Mouse (Mus musculus) cerebellum, adult 2 months (tissue): ENCODE measurements at regions not wholly inside any gene's neighbourhood (a gene's known extent, or its start where the extent isn't known, plus 50 kb on each side); places are given as distances from the start of the nearest gene placed in this dataset.

ENCODE experiments used
- CTCF ChIP-seq: fragments of 200-500 bp; IDR thresholded peaks from 2 replicates; pipeline ENCODE4 v1.5.1; 2011; ENCODE audit warnings: low read depth, mild to moderate bottlenecking, control low read depth, low read length, moderate library complexity, borderline replicate concordance; ENCODE audit not compliant: insufficient read depth
- POLR2A ChIP-seq: fragments of 200-500 bp; IDR thresholded peaks from 2 replicates; pipeline ENCODE4 v1.6.1; 2011; ENCODE audit warnings: low read length, control low read depth, borderline replicate concordance; ENCODE audit not compliant: insufficient read depth

DNA sequence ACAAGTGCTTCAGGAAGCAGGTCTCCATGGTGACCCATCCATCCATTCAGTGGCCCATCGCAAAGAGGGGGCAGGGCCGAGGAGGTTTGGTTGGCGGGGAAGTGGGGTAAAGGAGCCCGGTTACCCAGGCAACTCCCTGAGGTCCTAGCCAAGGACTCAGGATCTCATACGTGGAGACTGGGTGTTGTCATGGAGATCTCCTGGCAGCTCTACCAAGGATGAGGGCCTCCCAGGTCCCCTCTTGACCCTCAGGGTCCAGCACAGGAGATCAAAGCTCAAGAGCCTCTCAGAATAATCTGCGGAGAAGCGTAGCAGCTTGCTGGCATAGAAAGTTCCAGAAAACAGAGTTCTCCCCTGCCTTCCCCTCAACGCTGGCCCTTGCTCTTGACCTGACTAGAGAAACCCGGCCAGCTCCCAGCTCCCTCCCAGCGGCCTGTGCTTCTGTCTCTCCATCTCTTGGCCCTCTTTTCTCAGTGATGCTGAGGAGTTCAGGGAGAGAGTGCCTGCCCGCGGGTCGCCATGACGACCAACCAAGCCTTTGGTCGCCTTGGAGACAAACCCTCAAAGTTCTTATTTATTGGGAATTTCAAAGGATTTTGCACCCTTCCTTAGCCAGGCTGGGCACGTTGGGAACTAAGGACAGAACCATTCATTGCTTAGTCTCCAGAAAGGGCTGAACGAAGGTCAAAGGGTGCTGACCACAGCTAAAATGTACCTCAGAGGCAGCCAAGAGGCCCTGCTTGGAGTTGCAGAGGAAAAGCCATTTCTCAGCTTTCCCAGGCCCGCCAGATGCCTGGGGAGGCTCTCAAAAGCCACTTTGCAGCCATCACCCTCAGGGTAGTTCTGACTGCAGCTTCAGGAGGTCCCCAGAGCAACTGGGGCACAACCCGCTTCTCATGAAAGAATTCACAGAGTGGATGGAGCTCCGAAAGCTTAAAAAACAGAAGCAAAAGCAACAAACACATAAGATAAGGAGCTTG is 60.0 kb downstream of the Ubiad1 start:
- no peak for TF ChIP-seq CTCF
- no peak for TF ChIP-seq POLR2A
